Mouse (Mus musculus) CH12.LX (cell line): Measurements from ENCODE around the gene Ppara. TPM values are rescaled to one million over a fixed set of nuclear protein-coding genes. Genes with fewer than 3 reads are reported as not detected.

ENCODE experiments used
- DNase-seq: peaks from one replicate; pipeline ENCODE4 v3.0.0-alpha.2; 2013; ENCODE audit errors: extremely low read depth
- H3K27ac ChIP-seq: 2 replicates; pipeline ENCODE4 v1.5.1; 2012; ENCODE audit warnings: low read depth, mild to moderate bottlenecking, control low read depth, moderate library complexity; ENCODE audit not compliant: insufficient read depth
- H3K27me3 ChIP-seq: replicated peaks from 2 replicates; pipeline ENCODE3; 2012; ENCODE audit warnings: inconsistent platforms
- H3K36me3 ChIP-seq, 2 experiments: replicated peaks in 1 of 2; 2 replicates each; pipeline versions ENCODE3 to v1.6.1; 2012; ENCODE audit warnings: inconsistent platforms in 1 of 2, low read length in 1 of 2, mild to moderate bottlenecking in 1 of 2, mixed read lengths in 1 of 2, moderate library complexity in 1 of 2; ENCODE audit not compliant: control insufficient read depth in 1 of 2, insufficient read depth in 1 of 2
- H3K4me1 ChIP-seq, 2 experiments: 2 replicates each; pipeline ENCODE4 v1.6.1; 2012; ENCODE audit warnings: inconsistent platforms in 1 of 2, moderate library complexity in 1 of 2; ENCODE audit not compliant: insufficient read depth in 2 of 2, control insufficient read depth in 1 of 2
- H3K4me2 ChIP-seq: 2 replicates; pipeline ENCODE4 v1.6.1; 2012; ENCODE audit warnings: low read depth, mild to moderate bottlenecking, control low read depth; ENCODE audit not compliant: poor library complexity, insufficient read depth, severe bottlenecking
- H3K4me3 ChIP-seq, 3 experiments: fragments of 150-350 bp in 1 of 3; sonication (generic) in 1 of 3; replicated peaks in 1 of 3; 2 replicates each; pipeline versions ENCODE3 to v1.5.1; 2011 to 2012; ENCODE audit warnings: low read depth in 2 of 3, low read length in 2 of 3, mild to moderate bottlenecking in 2 of 3, moderate library complexity in 2 of 3, control low read depth in 1 of 3, improper control_type of control experiment in 1 of 3, inconsistent platforms in 1 of 3, mixed read lengths in 1 of 3; ENCODE audit not compliant: poor library complexity in 1 of 3
- H3K79me2 ChIP-seq: replicated peaks from 2 replicates; pipeline ENCODE4 v1.6.1; 2012; ENCODE audit warnings: mild to moderate bottlenecking, moderate library complexity; ENCODE audit not compliant: control insufficient read depth, poor library complexity, insufficient read depth, severe bottlenecking; ENCODE audit errors: extremely low read depth
- H3K9ac ChIP-seq: 2 replicates; pipeline ENCODE4 v1.6.1; 2012; ENCODE audit warnings: low read depth, mild to moderate bottlenecking, control low read depth, moderate library complexity; ENCODE audit not compliant: insufficient read depth
- H3K9me3 ChIP-seq: replicated peaks from 2 replicates; pipeline ENCODE3; 2012; ENCODE audit warnings: low read length, inconsistent platforms, mixed read lengths
- BHLHE40 ChIP-seq: IDR thresholded peaks from 2 replicates; pipeline ENCODE4 v1.6.1; 2011; ENCODE audit warnings: mild to moderate bottlenecking, low read depth, low read length, improper control_type of control experiment
- E2F4 ChIP-seq: IDR thresholded peaks from 2 replicates; pipeline ENCODE4 v1.6.1; 2011; ENCODE audit warnings: low read depth, low read length, improper control_type of control experiment; ENCODE audit not compliant: insufficient replicate concordance
- EP300 ChIP-seq: IDR thresholded peaks from 2 replicates; pipeline ENCODE4 v1.6.1; 2011; ENCODE audit warnings: low read length, improper control_type of control experiment
- GABPA ChIP-seq: IDR thresholded peaks from 2 replicates; pipeline ENCODE4 v1.6.1; 2012; ENCODE audit warnings: low read depth, low read length, improper control_type of control experiment, inconsistent platforms; ENCODE audit not compliant: insufficient replicate concordance
- JUN ChIP-seq: IDR thresholded peaks from 2 replicates; pipeline ENCODE4 v1.6.1; 2011; ENCODE audit warnings: low read depth, mild to moderate bottlenecking, low read length, improper control_type of control experiment, moderate library complexity; ENCODE audit not compliant: insufficient read depth
- JUND ChIP-seq: conservative IDR thresholded peaks from 2 replicates; pipeline ENCODE4 v1.6.1; 2011; ENCODE audit warnings: low read depth, low read length, improper control_type of control experiment
- KAT2A ChIP-seq: IDR thresholded peaks from 2 replicates; pipeline ENCODE4 v1.6.1; 2012; ENCODE audit warnings: low read length, improper control_type of control experiment, inconsistent platforms; ENCODE audit not compliant: insufficient replicate concordance
- MAFK ChIP-seq: IDR thresholded peaks from 2 replicates; pipeline ENCODE4 v1.6.1; 2011; ENCODE audit warnings: low read length, improper control_type of control experiment; ENCODE audit not compliant: insufficient replicate concordance
- MAX ChIP-seq: IDR thresholded peaks from 2 replicates; pipeline ENCODE4 v1.6.1; 2011; ENCODE audit warnings: low read length, improper control_type of control experiment
- MAZ ChIP-seq: IDR thresholded peaks from 2 replicates; pipeline ENCODE4 v1.6.1; 2012; ENCODE audit warnings: low read depth, mild to moderate bottlenecking, inconsistent platforms, low read length, improper control_type of control experiment, moderate library complexity
- MXI1 ChIP-seq: IDR thresholded peaks from 2 replicates; pipeline ENCODE4 v1.6.1; 2011; ENCODE audit warnings: mild to moderate bottlenecking, low read depth, low read length, improper control_type of control experiment
- NELFE ChIP-seq: IDR thresholded peaks from 2 replicates; pipeline ENCODE4 v1.6.1; 2011; ENCODE audit warnings: low read depth, low read length, improper control_type of control experiment
- NRF1 ChIP-seq: IDR thresholded peaks from 2 replicates; pipeline ENCODE4 v1.6.1; 2014; ENCODE audit warnings: low read depth, mild to moderate bottlenecking, inconsistent platforms, low read length, improper control_type of control experiment, moderate library complexity
- PAX5 ChIP-seq: IDR thresholded peaks from 2 replicates; pipeline ENCODE4 v1.6.1; 2012; ENCODE audit warnings: low read length, inconsistent platforms, mixed read lengths
- POLR2A ChIP-seq: IDR thresholded peaks from 2 replicates; pipeline ENCODE4 v1.6.1; 2011; ENCODE audit warnings: low read depth, mild to moderate bottlenecking, improper control_type of control experiment, low read length
- POLR2AphosphoS2 ChIP-seq: IDR thresholded peaks from 2 replicates; pipeline ENCODE4 v1.6.1; 2011; ENCODE audit warnings: low read depth, low read length, improper control_type of control experiment
- RAD21 ChIP-seq: IDR thresholded peaks from 2 replicates; pipeline ENCODE4 v1.6.1; 2011; ENCODE audit warnings: low read depth, mild to moderate bottlenecking, low read length, improper control_type of control experiment, moderate library complexity
- RCOR1 ChIP-seq: conservative IDR thresholded peaks from 2 replicates; pipeline ENCODE4 v1.6.1; 2012; ENCODE audit warnings: low read depth, mild to moderate bottlenecking, inconsistent platforms, low read length, improper control_type of control experiment
- TBP ChIP-seq: conservative IDR thresholded peaks from 2 replicates; pipeline ENCODE4 v1.6.1; 2011; ENCODE audit warnings: low read depth, low read length, improper control_type of control experiment
- TCF12 ChIP-seq: IDR thresholded peaks from 2 replicates; pipeline ENCODE4 v1.6.1; 2014; ENCODE audit warnings: low read depth, mild to moderate bottlenecking, inconsistent platforms, low read length, improper control_type of control experiment
- UBTF ChIP-seq: IDR thresholded peaks from 2 replicates; pipeline ENCODE4 v1.6.1; 2012; ENCODE audit warnings: low read depth, mild to moderate bottlenecking, inconsistent platforms, low read length, improper control_type of control experiment, moderate library complexity
- USF2 ChIP-seq: conservative IDR thresholded peaks from 2 replicates; pipeline ENCODE4 v1.6.1; 2011; ENCODE audit warnings: low read depth, low read length, improper control_type of control experiment
- ZKSCAN1 ChIP-seq: IDR thresholded peaks from 2 replicates; pipeline ENCODE4 v1.6.1; 2012; ENCODE audit warnings: low read depth, inconsistent platforms, low read length, improper control_type of control experiment, borderline replicate concordance
- dilution Hi-C: fragments of 300-500 bp; cut with MboI; formaldehyde crosslinking; loops from 2 replicates; pipeline ENCODE4 v1.14.3; 2020; ENCODE audit warnings: low sequenced_read_pairs; ENCODE audit not compliant: extremely low pct_unique_long_range_greater_than_20kb, extremely low pct_ligation_motif_present
- in situ Hi-C: fragments of 300-500 bp; cut with MboI; formaldehyde crosslinking; loops from 3 replicates; pipeline ENCODE4 v1.14.3; 2019; ENCODE audit warnings: low sequenced_read_pairs, low pct_ligation_motif_present, low pct_unique_long_range_greater_than_20kb, mixed read lengths
- polyA plus RNA-seq: library from polyadenylated mRNA; unstranded; fragments of >175 nt; gene quantifications from 2 replicates; pipeline ENCODE4 v1.2.1, GENCODE M21; 2012; ENCODE audit warnings: low read depth; ENCODE audit not compliant: insufficient read length
- total RNA-seq, 2 experiments: library from RNA; depleted of rRNA; stranded (reverse); fragments of 300-350 nt in 1 of 2; fragments of >200 nt in 1 of 2; gene quantifications; 2 replicates each; pipeline ENCODE4 v1.2.3; 2012 to 2014

Gene Ppara
- total and polyA plus RNA-seq, 3 experiments: not detected

GRCm38 (mm10) chr15:85788633-85789032 is 53.9 kb downstream of the Ppara start:
- peaks cover 38% of the 10 kb centered on the region for H3K27me3 ChIP-seq
- H3K9ac ChIP-seq: peak overlapping the region; percentile 17; the same call in 1 of the 2 replicates
- no peaks in the 10 kb centered on the region for H3K9me3 ChIP-seq
- peaks cover 6% of the 10 kb centered on the region in 2 experiments; a peak in 3 of 4 replicates for H3K4me1 ChIP-seq
- H3K4me2 ChIP-seq: peak overlapping the region; percentile 57
- no peaks in the 10 kb centered on the region for H3K79me2 ChIP-seq
- TF ChIP-seq RCOR1: no peak
- no peak for TF ChIP-seq NRF1
- in situ Hi-C loops: no loop called here
- no peak for DNase-seq
- no peaks in the 10 kb centered on the region for H3K36me3 ChIP-seq
- H3K27ac ChIP-seq: no peak overlapping the region
- peak overlapping the region in 1 of 3 experiments; percentile 35 for H3K4me3 ChIP-seq
- dilution Hi-C loops: no loop called here

DNA sequence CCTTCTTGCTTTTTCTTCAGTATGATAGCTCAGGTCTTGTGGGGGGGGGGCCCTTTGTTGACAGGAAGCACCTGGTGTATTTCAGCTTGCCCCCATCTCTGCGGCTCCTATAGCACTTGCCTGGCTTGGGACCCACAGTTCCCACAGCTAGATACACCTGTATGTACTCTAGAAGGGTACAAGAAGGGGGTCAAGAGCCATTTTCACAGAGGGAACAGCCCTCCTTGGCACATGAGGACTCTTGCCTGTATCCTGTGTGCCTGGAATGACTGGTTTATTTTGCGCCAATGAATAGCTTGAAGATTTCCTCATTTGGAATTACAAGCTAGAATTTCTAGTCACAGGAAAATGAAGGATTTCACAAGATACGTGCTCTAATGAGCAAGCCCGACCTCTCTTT is 56.7 kb downstream of the Ppara start:
- H3K27ac ChIP-seq: no peak overlapping the region
- H3K79me2 ChIP-seq: no peaks in the 10 kb centered on the region
- H3K9me3 ChIP-seq: no peaks in the 10 kb centered on the region
- H3K27me3 ChIP-seq: peaks cover 23% of the 10 kb centered on the region
- peaks cover 6% of the 10 kb centered on the region in 2 experiments; a peak in 3 of 4 replicates for H3K4me1 ChIP-seq
- no peak overlapping the region for H3K9ac ChIP-seq
- in situ Hi-C loops: no loop called here
- no peak for TF ChIP-seq JUND
- no peak for TF ChIP-seq MAFK
- TF ChIP-seq ZKSCAN1: no peak
- TF ChIP-seq NELFE: no peak
- TF ChIP-seq RAD21: no peak
- TF ChIP-seq MXI1: no peak
- TF ChIP-seq BHLHE40: no peak
- no peak for TF ChIP-seq JUN
- no peak for TF ChIP-seq MAX
- TF ChIP-seq TCF12: no peak
- no peak for TF ChIP-seq GABPA
- TF ChIP-seq USF2: no peak
- no peak for TF ChIP-seq TBP
- TF ChIP-seq, all 38 proteins: peak for 0
- Histone ChIP-seq H3K4me2 (no peak overlapping the region), H3K36me3 (no peaks in the 10 kb centered on the region), H3K4me3 (no peak overlapping the region)
- DNase-seq: no peak
- dilution Hi-C loops: no loop called here

DNA sequence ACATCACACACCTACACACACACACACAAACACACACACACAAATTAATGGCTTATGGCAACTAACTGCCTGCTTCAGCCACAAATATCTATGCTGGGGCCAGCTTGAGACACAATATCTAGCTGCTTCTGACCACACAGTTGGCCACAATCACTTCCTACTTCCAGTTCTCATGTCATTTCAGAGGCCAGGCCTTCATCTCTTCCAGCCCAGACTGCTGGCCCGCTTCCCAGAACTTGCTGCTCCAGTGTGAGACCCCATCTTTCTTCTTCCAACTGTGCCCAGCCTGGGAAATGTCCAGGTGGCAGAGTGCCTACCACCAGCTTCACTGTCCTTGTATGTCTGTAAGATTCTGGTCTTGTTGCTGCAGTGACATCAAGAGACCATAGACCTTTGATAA is 58.0 kb downstream of the Ppara start:
- no peak for TF ChIP-seq POLR2A
- no peak for TF ChIP-seq E2F4
- no peak for TF ChIP-seq MAFK
- no peak for TF ChIP-seq POLR2AphosphoS2
- no peak for TF ChIP-seq PAX5
- TF ChIP-seq JUN: no peak
- TF ChIP-seq EP300: no peak
- TF ChIP-seq MAZ: no peak
- TF ChIP-seq KAT2A: no peak
- TF ChIP-seq GABPA: no peak
- TF ChIP-seq ZKSCAN1: no peak
- TF ChIP-seq USF2: no peak
- TF ChIP-seq UBTF: no peak
- TF ChIP-seq NRF1: no peak
- TF ChIP-seq JUND: no peak
- Histone ChIP-seq H3K79me2 (no peaks in the 10 kb centered on the region), H3K27me3 (peaks cover 11% of the 10 kb centered on the region), H3K4me3 (no peak overlapping the region), H3K9ac (no peak overlapping the region), H3K4me1 (peaks cover 6% of the 10 kb centered on the region in 2 experiments; a peak in 3 of 4 replicates), H3K4me2 (no peak overlapping the region), H3K36me3 (no peaks in the 10 kb centered on the region), H3K27ac (no peak overlapping the region), H3K9me3 (no peaks in the 10 kb centered on the region)
- dilution Hi-C loops: no loop called here
- in situ Hi-C loops: no loop called here
- DNase-seq: no peak
